Mouse (Mus musculus) heart, postnatal 25 days (tissue): Measurements from ENCODE around the gene Hoxa11. TPM values are rescaled to one million over a fixed set of nuclear protein-coding genes. Genes with fewer than 3 reads are reported as not detected.

ENCODE experiments used
- DNase-seq: peaks from one replicate; pipeline ENCODE4 v3.0.0; 2022; ENCODE audit warnings: low spot score
- intact Hi-C: fragments of 180-260 bp; cut with DNase I; formaldehyde crosslinking; loops from one replicate; pipeline ENCODE4 v1.15.1; 2025
- microRNA-seq: library from miRNA; unstranded; fragments of <30 nt; microRNA quantifications from one replicate; pipeline ENCODE4 v1.2.0, GENCODE M21; 2022
- total RNA-seq, 2 experiments: library from RNA; stranded (reverse); gene quantifications; 2 replicates each; pipeline ENCODE4 v1.2.3; 2021

Gene Hoxa11
- total RNA-seq, 2 experiments from 2014 or later, result not detected

GRCm38 (mm10) chr6:52201269-52201668 is 44.3 kb downstream of the Hoxa11 start:
- DNase-seq, result no peak
- intact Hi-C loops, result no loop called here

GRCm38 (mm10) chr6:52200751-52201250 is 44.8 kb downstream of the Hoxa11 start:
- DNase-seq, result no peak
- intact Hi-C loops, result no loop called here

- intact Hi-C loops, result no loop called here
- no peak for DNase-seq
These were observed 45.4 kb downstream of the Hoxa11 start for GRCm38 (mm10) chr6:52200073-52200750.

- intact Hi-C loops, result loop anchor here (2.0 to 5.0 kb wide), 3 partner anchors 35 to 320 kb away; partner anchors contain the start of gene Hoxa2
- no peak for DNase-seq
These were observed 48.3 kb downstream of the Hoxa11 start for GRCm38 (mm10) chr6:52197271-52197670.

GRCm38 (mm10) chr6:52196811-52197210 is 48.8 kb downstream of the Hoxa11 start:
- intact Hi-C loops, result loop anchor here (2.0 to 5.0 kb wide), 3 partner anchors 35 to 320 kb away; partner anchors contain the start of gene Hoxa2
- DNase-seq, result no peak

DNA sequence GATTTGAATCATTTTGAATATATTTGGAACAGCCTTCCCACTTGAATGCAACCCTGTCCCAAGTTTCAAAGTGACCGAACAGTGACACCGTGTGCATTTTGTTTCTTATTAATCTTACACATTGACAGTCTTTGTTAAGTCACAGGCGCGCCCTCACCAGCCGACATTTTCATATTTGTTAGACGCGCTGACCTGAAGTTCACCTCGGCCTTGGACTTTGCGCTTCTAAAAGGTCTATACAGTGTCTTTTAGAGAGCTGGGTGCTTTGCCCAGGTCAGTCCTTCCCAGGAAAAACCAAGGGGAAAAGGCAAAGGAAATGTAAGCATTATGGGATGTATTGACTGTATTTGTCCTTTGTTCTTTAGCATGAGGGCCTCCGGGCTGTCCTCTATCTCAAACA is 50.9 kb downstream of the Hoxa11 start:
- intact Hi-C loops, result loop anchor here (5.0 kb wide), 2 partner anchors 32 to 317 kb away; partner anchors contain the start of gene Hoxa2
- no peak for DNase-seq

Small RNA genes within 50 kb of the gene (microRNA-seq; reads per million reads assigned to microRNA genes)
- 123 reads per million, percentile 61 among the genes with 10 or more reads in this experiment for gene Mir196b

Other genes with a start within 250 kb of the Hoxa11 start
- gene Skap2, start 233.3 kb downstream of the Hoxa11 start, total RNA-seq, result 1 to 10 TPM; 6.9 to 7.8 TPM
- under 1 TPM in 1 of 2 experiments, not detected in 1; 0.16 TPM for gene Hoxa1, start 87.5 kb downstream of the Hoxa11 start, total RNA-seq
- under 1 TPM; 0.31 to 0.34 TPM for gene Hoxa2, start 81.0 kb downstream of the Hoxa11 start, total RNA-seq
- gene 5730596B20Rik, start 68.3 kb downstream of the Hoxa11 start, total RNA-seq, result not detected
- under 1 TPM; 0.22 to 0.36 TPM for gene Hoxa4, start 54.1 kb downstream of the Hoxa11 start, total RNA-seq
- gene Hoxa5, start 41.2 kb downstream of the Hoxa11 start, total RNA-seq, result 1 to 10 TPM in 1 of 2 experiments, under 1 TPM in 1; 0.52 to 1.3 TPM
- gene Hoxa6, start 37.1 kb downstream of the Hoxa11 start, total RNA-seq, result not detected
- 1 to 10 TPM in 1 of 2 experiments, under 1 TPM in 1; 0.48 to 1.0 TPM for gene Hoxa3, start 32.5 kb downstream of the Hoxa11 start, total RNA-seq
- not detected for gene Gm28308, start 32.5 kb downstream of the Hoxa11 start, total RNA-seq
- under 1 TPM; 0.31 to 0.44 TPM for gene Hoxa7, start 24.0 kb downstream of the Hoxa11 start, total RNA-seq
- not detected for gene Hoxa9, start 14.7 kb downstream of the Hoxa11 start, total RNA-seq
- not detected for gene Hoxa10, start 5.0 kb downstream of the Hoxa11 start, total RNA-seq
- gene Hoxa13, start 15.1 kb upstream of the Hoxa11 start, total RNA-seq, result not detected
- not detected for gene Evx1, start 67.7 kb upstream of the Hoxa11 start, total RNA-seq